Mouse (Mus musculus): ENCODE measurements around the gene Ankrd36. TPM values are rescaled to one million over a fixed set of nuclear protein-coding genes. Genes with fewer than 3 reads are reported as not detected.

Ankrd36 gene
- polyA plus RNA-seq (2016; fragmentation: Nextera tagmentation; extraction: Ambion mirVana) = not detected in 2 replicates

GRCm38 (mm10) chr11:5569474-5569873, at the start of gene Ankrd36:
TSS of gene Ankrd36 (plus strand) at chr11:5569684.
- WGBS = 89% methylated on average over 12 of the region's 12 CpGs
- Histone ChIP-seq H3K27ac (no peak within 1 kb of the TSS), H3K27me3 (ENCODE audit: poor library complexity, severe bottlenecking) (no peaks in the 10 kb centered on the region), H3K9me3 (no peaks in the 10 kb centered on the region), H3K36me3 (replicated peaks) (no peaks in the 10 kb centered on the region), H3K4me3 (no peak within 1 kb of the TSS), H3K4me1 (no peaks in the 10 kb centered on the region)
- no peak for DNase-seq (ENCODE audit: extremely low spot score, low spot score)

GRCm38 (mm10) chr11:5520412-5521265, 48.8 kb upstream of the Ankrd36 start, which contains the start of gene Xbp1:
TSS of gene Xbp1 (plus strand) at chr11:5520659.
- no peaks in the 10 kb centered on the region for H3K9me3 ChIP-seq
- DNase-seq (ENCODE audit: extremely low spot score, low spot score) = peak; percentile 98
- H3K4me1 ChIP-seq = peaks cover 23% of the 10 kb centered on the region
- no peaks in the 10 kb centered on the region for H3K27me3 ChIP-seq (ENCODE audit: poor library complexity, severe bottlenecking)
- peaks cover 34% of the 10 kb centered on the region for H3K36me3 ChIP-seq (replicated peaks)
- H3K27ac ChIP-seq = peak within 1 kb of the TSS; percentile 99
- WGBS = under 1% methylated on average over 72 of the region's 72 CpGs
- H3K4me3 ChIP-seq = peak within 1 kb of the TSS; percentile 95

GRCm38 (mm10) chr11:5521266-5521515, 48.3 kb upstream of the Ankrd36 start:
- peaks cover 39% of the 10 kb centered on the region for H3K36me3 ChIP-seq (replicated peaks)
- H3K4me1 ChIP-seq = peaks cover 23% of the 10 kb centered on the region
- peak overlapping the region; percentile 99 for H3K27ac ChIP-seq
- 0% methylated on average over 13 of the region's 13 CpGs for WGBS
- H3K9me3 ChIP-seq = no peaks in the 10 kb centered on the region
- H3K27me3 ChIP-seq (ENCODE audit: poor library complexity, severe bottlenecking) = no peaks in the 10 kb centered on the region
- H3K4me3 ChIP-seq = peak overlapping the region; percentile 95
- DNase-seq (ENCODE audit: extremely low spot score, low spot score) = no peak

DNA sequence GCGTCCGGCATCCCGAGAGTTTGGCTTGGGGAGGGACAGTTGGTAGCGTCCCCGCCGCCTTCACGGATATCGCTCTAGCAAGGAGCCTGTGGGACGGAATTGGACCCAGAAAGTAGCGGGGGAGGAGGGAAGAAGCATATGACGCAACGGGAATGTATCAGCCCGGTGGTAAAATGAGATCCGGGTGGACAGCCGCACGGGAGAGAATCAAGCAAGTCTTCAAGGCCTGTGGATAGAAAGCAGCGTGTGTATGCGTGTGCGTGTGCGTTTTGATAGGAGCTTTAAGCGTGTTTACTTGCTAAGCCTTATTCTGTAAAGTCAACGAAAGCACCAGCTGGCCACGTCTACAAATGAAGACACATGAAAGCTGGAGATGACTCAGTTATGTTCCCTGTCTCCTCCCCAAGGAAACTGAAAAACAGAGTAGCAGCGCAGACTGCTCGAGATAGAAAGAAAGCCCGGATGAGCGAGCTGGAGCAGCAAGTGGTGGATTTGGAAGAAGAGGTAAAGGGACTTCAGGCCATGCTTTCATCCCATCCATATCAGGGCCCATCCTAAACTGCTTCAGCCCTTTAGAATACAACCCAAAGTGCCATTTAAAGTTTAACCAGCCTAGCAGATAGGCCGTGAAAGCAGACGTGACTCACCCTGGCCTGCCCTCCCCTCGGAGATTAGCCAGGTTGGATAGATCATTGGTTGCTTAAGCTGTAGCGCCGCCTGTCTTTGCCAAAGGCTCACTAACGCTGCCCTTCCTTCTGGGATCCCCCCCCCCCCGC, 47.8 kb upstream of the Ankrd36 start:
- under 1% methylated on average over 33 of the region's 34 CpGs for whole genome bisulfite sequencing
- peak overlapping the region; percentile 95 for H3K4me3 ChIP-seq
- H3K27ac ChIP-seq = peak overlapping the region; percentile 99
- peaks cover 45% of the 10 kb centered on the region for H3K36me3 ChIP-seq (replicated peaks)
- no peaks in the 10 kb centered on the region for H3K9me3 ChIP-seq
- no peaks in the 10 kb centered on the region for H3K27me3 ChIP-seq (ENCODE audit: poor library complexity, severe bottlenecking)
- peak; percentile 71 for DNase-seq (ENCODE audit: extremely low spot score, low spot score)
- peaks cover 23% of the 10 kb centered on the region for H3K4me1 ChIP-seq

DNA sequence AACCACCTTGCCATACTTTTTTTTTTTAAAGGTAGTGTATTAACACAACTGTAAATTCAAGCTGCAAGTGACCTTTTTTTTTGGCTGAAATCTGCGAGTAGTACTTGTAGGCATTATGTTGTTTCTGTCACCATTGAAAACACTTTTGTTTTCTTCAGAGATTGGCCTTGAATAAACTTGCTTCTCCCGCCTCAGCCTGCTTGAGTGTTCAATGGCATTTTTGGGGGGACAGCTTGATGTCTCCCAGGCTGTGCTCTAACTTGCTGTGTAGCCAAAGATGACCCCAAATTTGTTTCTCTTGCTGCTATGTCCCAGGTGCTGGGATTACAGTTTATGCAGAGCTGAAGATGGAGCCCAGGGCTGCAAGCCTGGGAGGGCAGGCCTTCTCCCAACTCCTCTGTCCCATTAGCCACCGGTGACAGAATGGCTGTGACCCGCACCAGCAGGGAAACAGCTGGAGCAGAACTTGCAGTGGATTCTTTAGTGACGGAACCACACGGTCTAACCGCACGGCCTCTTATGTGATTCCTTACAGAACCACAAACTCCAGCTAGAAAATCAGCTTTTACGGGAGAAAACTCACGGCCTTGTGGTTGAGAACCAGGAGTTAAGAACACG, 46.6 kb upstream of the Ankrd36 start:
- H3K36me3 ChIP-seq (replicated peaks) = peaks cover 57% of the 10 kb centered on the region
- no peaks in the 10 kb centered on the region for H3K9me3 ChIP-seq
- no peak overlapping the region for H3K27ac ChIP-seq
- WGBS = 94% methylated on average over 11 of the region's 11 CpGs
- DNase-seq (ENCODE audit: extremely low spot score, low spot score) = no peak
- H3K27me3 ChIP-seq (ENCODE audit: poor library complexity, severe bottlenecking) = no peaks in the 10 kb centered on the region
- H3K4me1 ChIP-seq = peaks cover 23% of the 10 kb centered on the region
- peak overlapping the region; percentile 95; the same call in 1 of the 2 replicates for H3K4me3 ChIP-seq

DNA sequence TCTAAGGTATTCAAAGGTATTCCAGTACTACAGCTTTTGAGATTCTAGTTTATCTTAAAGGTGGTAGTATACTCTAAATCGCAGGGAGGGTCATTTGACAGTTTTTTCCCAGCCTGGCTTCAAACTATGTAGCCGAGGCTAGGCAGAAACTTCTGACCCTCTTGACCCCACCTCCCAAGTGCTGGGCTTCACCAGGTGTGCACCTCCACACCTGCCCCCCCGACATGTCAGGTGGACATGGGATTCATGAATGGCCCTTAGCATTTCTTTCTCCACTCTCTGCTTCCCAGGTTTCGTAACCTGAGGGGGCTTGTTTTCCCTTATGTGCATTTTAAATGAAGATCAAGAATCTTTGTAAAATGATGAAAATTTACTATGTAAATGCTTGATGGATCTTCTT, 44.1 kb upstream of the Ankrd36 start:
- 83% methylated on average over 4 of the region's 4 CpGs for WGBS
- no peak overlapping the region for H3K27ac ChIP-seq
- no peaks in the 10 kb centered on the region for H3K27me3 ChIP-seq (ENCODE audit: poor library complexity, severe bottlenecking)
- H3K4me3 ChIP-seq = no peak overlapping the region
- peaks cover 82% of the 10 kb centered on the region for H3K36me3 ChIP-seq (replicated peaks)
- no peaks in the 10 kb centered on the region for H3K9me3 ChIP-seq
- no peak for DNase-seq (ENCODE audit: extremely low spot score, low spot score)
- peaks cover 16% of the 10 kb centered on the region for H3K4me1 ChIP-seq

GRCm38 (mm10) chr11:5526573-5527439, 42.7 kb upstream of the Ankrd36 start:
- no peaks in the 10 kb centered on the region for H3K9me3 ChIP-seq
- DNase-seq (ENCODE audit: extremely low spot score, low spot score) = no peak
- H3K4me1 ChIP-seq = peaks cover 15% of the 10 kb centered on the region
- H3K36me3 ChIP-seq (replicated peaks) = peaks cover 96% of the 10 kb centered on the region
- H3K4me3 ChIP-seq = no peak overlapping the region
- WGBS = 95% methylated on average over 7 of the region's 7 CpGs
- no peaks in the 10 kb centered on the region for H3K27me3 ChIP-seq (ENCODE audit: poor library complexity, severe bottlenecking)
- H3K27ac ChIP-seq = no peak overlapping the region

DNA sequence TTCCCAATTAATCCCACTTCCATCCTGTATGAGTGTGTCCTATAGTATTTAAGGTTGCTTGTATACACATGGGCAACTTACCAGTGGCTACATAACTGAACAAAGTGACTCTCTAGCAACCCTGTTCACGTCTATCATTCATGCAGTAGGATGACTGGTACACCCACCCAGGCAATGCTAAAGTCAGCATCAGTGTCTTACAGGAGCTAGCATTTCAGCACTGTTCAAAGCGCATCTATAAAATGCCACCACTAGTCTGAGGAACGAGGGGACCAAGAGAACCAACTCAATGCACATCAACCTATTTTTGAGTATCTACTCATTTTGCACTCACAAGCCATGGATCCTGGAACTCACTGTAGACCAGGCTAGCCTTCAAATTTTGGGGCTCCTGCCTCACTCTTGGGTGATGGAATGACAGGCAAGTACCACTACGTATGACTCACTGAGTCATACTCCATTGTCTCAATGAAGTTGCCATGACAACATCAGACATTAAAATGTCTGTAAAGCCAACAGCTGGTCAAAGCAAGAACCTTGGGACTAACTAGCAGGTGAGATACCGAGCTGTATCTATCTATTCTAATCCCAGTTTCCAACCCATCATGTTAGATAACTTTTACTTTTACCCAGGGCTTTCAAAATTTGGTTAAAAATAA, 41.5 kb upstream of the Ankrd36 start:
- peaks cover 100% of the 10 kb centered on the region for H3K36me3 ChIP-seq (replicated peaks)
- 88% methylated on average over 5 of the region's 5 CpGs for WGBS

GRCm38 (mm10) chr11:5528841-5529240, 40.6 kb upstream of the Ankrd36 start:
- H3K36me3 ChIP-seq (replicated peaks) = peaks cover 100% of the 10 kb centered on the region
- 92% methylated on average over 5 of the region's 5 CpGs for WGBS
- no peak for DNase-seq (ENCODE audit: extremely low spot score, low spot score)
- H3K27ac ChIP-seq = no peak overlapping the region
- no peaks in the 10 kb centered on the region for H3K9me3 ChIP-seq
- H3K4me1 ChIP-seq = no peaks in the 10 kb centered on the region
- H3K27me3 ChIP-seq (ENCODE audit: poor library complexity, severe bottlenecking) = no peaks in the 10 kb centered on the region
- no peak overlapping the region for H3K4me3 ChIP-seq

More for the DNA sequence above, 41.5 kb upstream of the Ankrd36 start:
- Histone ChIP-seq H3K27me3 (ENCODE audit: poor library complexity, severe bottlenecking) (no peaks in the 10 kb centered on the region), H3K27ac (no peak overlapping the region), H3K9me3 (no peaks in the 10 kb centered on the region), H3K4me3 (no peak overlapping the region), H3K4me1 (peaks cover 3% of the 10 kb centered on the region)
- no peak for DNase-seq (ENCODE audit: extremely low spot score, low spot score)

DNA sequence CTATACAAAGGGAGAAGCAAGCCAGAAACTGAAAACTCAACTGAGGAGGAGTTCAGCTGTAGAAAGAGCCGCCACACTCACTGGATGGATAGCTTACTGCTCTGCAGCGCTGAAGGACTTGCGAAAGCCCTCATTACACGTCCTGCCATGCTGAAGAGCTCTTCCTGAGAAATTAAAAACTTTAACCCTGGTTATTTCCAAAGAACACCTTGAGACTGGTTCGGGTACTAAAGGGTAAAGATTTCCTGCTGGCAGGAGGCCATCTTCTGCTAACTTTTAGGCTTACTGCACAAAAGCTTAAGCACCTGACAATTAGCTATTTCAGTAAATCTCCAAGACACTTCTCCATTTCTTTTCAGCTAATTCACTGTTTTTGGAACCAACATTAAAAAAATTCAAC, 39.3 kb upstream of the Ankrd36 start:
- no peak for DNase-seq (ENCODE audit: extremely low spot score, low spot score)
- H3K36me3 ChIP-seq (replicated peaks) = peaks cover 100% of the 10 kb centered on the region
- no peak overlapping the region for H3K27ac ChIP-seq
- no peak overlapping the region for H3K4me3 ChIP-seq
- no peaks in the 10 kb centered on the region for H3K27me3 ChIP-seq (ENCODE audit: poor library complexity, severe bottlenecking)
- no peaks in the 10 kb centered on the region for H3K4me1 ChIP-seq
- WGBS = 85% methylated on average over 5 of the region's 5 CpGs
- no peaks in the 10 kb centered on the region for H3K9me3 ChIP-seq

GRCm38 (mm10) chr11:5530717-5531116, 38.8 kb upstream of the Ankrd36 start:
- 73% methylated on average over 6 of the region's 6 CpGs for WGBS
- Histone ChIP-seq H3K4me1 (no peaks in the 10 kb centered on the region), H3K27me3 (ENCODE audit: poor library complexity, severe bottlenecking) (no peaks in the 10 kb centered on the region), H3K9me3 (no peaks in the 10 kb centered on the region), H3K4me3 (no peak overlapping the region), H3K27ac (no peak overlapping the region), H3K36me3 (replicated peaks) (peaks cover 98% of the 10 kb centered on the region)
- no peak for DNase-seq (ENCODE audit: extremely low spot score, low spot score)

DNA sequence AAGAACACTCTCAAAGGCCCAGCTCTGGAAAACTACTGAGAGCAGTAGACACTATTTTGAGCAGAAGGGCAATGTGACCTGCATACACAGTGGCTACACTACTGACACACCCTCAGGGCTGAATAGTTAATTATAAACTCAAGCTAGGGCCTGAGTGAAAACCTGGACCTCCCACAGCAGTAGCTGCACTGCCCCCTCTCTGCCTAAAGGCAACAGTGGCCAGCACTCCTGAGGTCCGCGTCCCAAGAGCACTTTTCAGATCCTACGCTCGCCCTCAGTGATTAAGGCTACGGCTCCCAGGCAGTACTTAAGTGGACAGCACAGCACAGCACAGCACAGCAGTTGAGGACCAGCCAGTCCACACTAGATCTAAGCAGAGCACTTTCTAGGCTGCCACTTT, 36.4 kb upstream of the Ankrd36 start:
- Histone ChIP-seq H3K27me3 (ENCODE audit: poor library complexity, severe bottlenecking) (no peaks in the 10 kb centered on the region), H3K4me1 (peaks cover 2% of the 10 kb centered on the region), H3K4me3 (no peak overlapping the region), H3K27ac (no peak overlapping the region), H3K36me3 (replicated peaks) (peaks cover 93% of the 10 kb centered on the region), H3K9me3 (no peaks in the 10 kb centered on the region)
- 92% methylated on average over 5 of the region's 5 CpGs for WGBS
- no peak for DNase-seq (ENCODE audit: extremely low spot score, low spot score)
